Mouse (Mus musculus) CH12.LX (cell line): ENCODE results near the gene Nek6.

Experiments used
- CHD2 ChIP-seq: IDR thresholded peaks from 2 replicates; pipeline ENCODE4 v1.6.1; 2011; ENCODE audit warnings: low read length, improper control_type of control experiment
- CTCF ChIP-seq, 2 experiments: IDR thresholded peaks in 1 of 2; conservative IDR thresholded peaks in 1 of 2; 2 replicates each; pipeline ENCODE4 v1.5.1; 2011 to 2012; ENCODE audit warnings: low read depth in 2 of 2, low read length in 2 of 2, improper control_type of control experiment in 1 of 2, inconsistent platforms in 1 of 2, mild to moderate bottlenecking in 1 of 2, moderate library complexity in 1 of 2
- E2F4 ChIP-seq: IDR thresholded peaks from 2 replicates; pipeline ENCODE4 v1.6.1; 2011; ENCODE audit warnings: low read depth, low read length, improper control_type of control experiment; ENCODE audit not compliant: insufficient replicate concordance
- EP300 ChIP-seq: IDR thresholded peaks from 2 replicates; pipeline ENCODE4 v1.6.1; 2011; ENCODE audit warnings: low read length, improper control_type of control experiment
- MAX ChIP-seq: IDR thresholded peaks from 2 replicates; pipeline ENCODE4 v1.6.1; 2011; ENCODE audit warnings: low read length, improper control_type of control experiment
- NRF1 ChIP-seq: IDR thresholded peaks from 2 replicates; pipeline ENCODE4 v1.6.1; 2014; ENCODE audit warnings: low read depth, mild to moderate bottlenecking, inconsistent platforms, low read length, improper control_type of control experiment, moderate library complexity
- POLR2A ChIP-seq: IDR thresholded peaks from 2 replicates; pipeline ENCODE4 v1.6.1; 2011; ENCODE audit warnings: low read depth, mild to moderate bottlenecking, improper control_type of control experiment, low read length
- POLR2AphosphoS2 ChIP-seq: IDR thresholded peaks from 2 replicates; pipeline ENCODE4 v1.6.1; 2011; ENCODE audit warnings: low read depth, low read length, improper control_type of control experiment
- SIN3A ChIP-seq: IDR thresholded peaks from 2 replicates; pipeline ENCODE4 v1.6.1; 2012; ENCODE audit warnings: low read length, improper control_type of control experiment, inconsistent platforms
- ZC3H11A ChIP-seq: IDR thresholded peaks from 2 replicates; pipeline ENCODE4 v1.6.1; 2012; ENCODE audit warnings: low read depth, mild to moderate bottlenecking, inconsistent platforms, low read length, improper control_type of control experiment
- ZNF384 ChIP-seq: IDR thresholded peaks from 2 replicates; pipeline ENCODE4 v1.6.1; 2012; ENCODE audit warnings: low read depth, low read length, improper control_type of control experiment, inconsistent platforms

- TF ChIP-seq EP300 = no peak
- TF ChIP-seq CTCF (conservative IDR thresholded peaks at IDR 0.05 in 1 of 2, IDR thresholded peaks at IDR 0.05 in 1 of 2; ENCODE audit: low read depth in 2 of 2, low read length in 2 of 2) = no peak
- TF ChIP-seq ZNF384 = no peak
- no peak for TF ChIP-seq MAX
- TF ChIP-seq ZC3H11A = no peak
- no peak for TF ChIP-seq POLR2AphosphoS2
- TF ChIP-seq CHD2 = no peak
- no peak for TF ChIP-seq SIN3A
- no peak for TF ChIP-seq NRF1
- TF ChIP-seq POLR2A = no peak
- no peak for TF ChIP-seq E2F4
These were observed 73.3 kb downstream of the Nek6 start for GRCm38 (mm10) chr2:38584514-38585378.
